Mouse (Mus musculus) forebrain, postnatal 0 days (tissue): Measurements from ENCODE around the gene Tmem87a. TPM values are rescaled to one million over a fixed set of nuclear protein-coding genes. Genes with fewer than 3 reads are reported as not detected.

Experiments
- ATAC-seq: fragments of 200-750 bp; cut with Nextera tagmentation; 2 replicates; pipeline ENCODE4 v1.8.0; 2017; ENCODE audit warnings: mild to moderate bottlenecking, moderate library complexity
- DNase-seq: peaks from one replicate; pipeline ENCODE4 v3.0.0-alpha.2; 2015
- H3K27ac ChIP-seq: fragments of 300-500 bp; sonication (generic); 2 replicates; pipeline ENCODE4 v1.5.1; 2014; ENCODE audit warnings: low read depth, mild to moderate bottlenecking, antibody characterized with exemption, low read length, moderate library complexity, mixed read lengths
- H3K27me3 ChIP-seq: fragments of 300-500 bp; sonication (generic); 2 replicates; pipeline ENCODE4 v1.6.1; 2014; ENCODE audit warnings: mild to moderate bottlenecking, low read length, mixed read lengths; ENCODE audit not compliant: insufficient read depth
- H3K36me3 ChIP-seq: fragments of 300-500 bp; sonication (generic); 2 replicates; pipeline ENCODE4 v1.6.1; 2014; ENCODE audit warnings: mild to moderate bottlenecking, moderate library complexity; ENCODE audit not compliant: insufficient read depth
- H3K4me1 ChIP-seq: fragments of 300-500 bp; sonication (generic); 2 replicates; pipeline ENCODE4 v1.6.1; 2014; ENCODE audit warnings: antibody characterized with exemption; ENCODE audit not compliant: insufficient read depth
- H3K4me2 ChIP-seq: fragments of 300-500 bp; sonication (generic); 2 replicates; pipeline ENCODE4 v1.6.1; 2014; ENCODE audit warnings: low read depth, mild to moderate bottlenecking, moderate library complexity
- H3K4me3 ChIP-seq: fragments of 300-500 bp; sonication (generic); 2 replicates; pipeline ENCODE4 v1.5.1; 2014; ENCODE audit warnings: low read depth, low read length, mixed read lengths
- H3K9ac ChIP-seq: fragments of 300-500 bp; sonication (generic); 2 replicates; pipeline ENCODE4 v1.6.1; 2014; ENCODE audit warnings: mild to moderate bottlenecking
- H3K9me3 ChIP-seq: fragments of 300-500 bp; sonication (generic); 2 replicates; pipeline ENCODE4 v1.6.1; 2016; ENCODE audit warnings: low read length
- CTCF ChIP-seq: sonication (generic); IDR thresholded peaks from 2 replicates; pipeline ENCODE4 v1.5.1; 2016; ENCODE audit warnings: antibody characterized with exemption, control low read depth, low read depth
- WGBS: fragments of 180-500 bp; shearing (Covaris S2); extraction: QIAGEN DNeasy Blood & Tissue Kit; methylation state at CpG from one replicate; pipeline ENCODE4 v1.1.7; 2014; 5-methylcytosine and 5-hydroxymethylcytosine counted together
- polyA plus RNA-seq: library from polyadenylated mRNA; unstranded; fragments of >200 nt; fragmentation: Nextera tagmentation; extraction: Ambion mirVana; gene quantifications from 2 replicates; pipeline ENCODE4 v1.2.1, GENCODE M21; 2015
- total RNA-seq: library from RNA; depleted of rRNA; stranded (reverse); fragments of >200 nt; gene quantifications from 2 replicates; pipeline ENCODE4 v1.2.3, GENCODE M21; 2014; rRNA removed

Gene Tmem87a
- total RNA-seq (35.5 and 44.5 TPM in 2 replicates), polyA plus RNA-seq (5.4 and 6.5 TPM in 2 replicates)

DNA sequence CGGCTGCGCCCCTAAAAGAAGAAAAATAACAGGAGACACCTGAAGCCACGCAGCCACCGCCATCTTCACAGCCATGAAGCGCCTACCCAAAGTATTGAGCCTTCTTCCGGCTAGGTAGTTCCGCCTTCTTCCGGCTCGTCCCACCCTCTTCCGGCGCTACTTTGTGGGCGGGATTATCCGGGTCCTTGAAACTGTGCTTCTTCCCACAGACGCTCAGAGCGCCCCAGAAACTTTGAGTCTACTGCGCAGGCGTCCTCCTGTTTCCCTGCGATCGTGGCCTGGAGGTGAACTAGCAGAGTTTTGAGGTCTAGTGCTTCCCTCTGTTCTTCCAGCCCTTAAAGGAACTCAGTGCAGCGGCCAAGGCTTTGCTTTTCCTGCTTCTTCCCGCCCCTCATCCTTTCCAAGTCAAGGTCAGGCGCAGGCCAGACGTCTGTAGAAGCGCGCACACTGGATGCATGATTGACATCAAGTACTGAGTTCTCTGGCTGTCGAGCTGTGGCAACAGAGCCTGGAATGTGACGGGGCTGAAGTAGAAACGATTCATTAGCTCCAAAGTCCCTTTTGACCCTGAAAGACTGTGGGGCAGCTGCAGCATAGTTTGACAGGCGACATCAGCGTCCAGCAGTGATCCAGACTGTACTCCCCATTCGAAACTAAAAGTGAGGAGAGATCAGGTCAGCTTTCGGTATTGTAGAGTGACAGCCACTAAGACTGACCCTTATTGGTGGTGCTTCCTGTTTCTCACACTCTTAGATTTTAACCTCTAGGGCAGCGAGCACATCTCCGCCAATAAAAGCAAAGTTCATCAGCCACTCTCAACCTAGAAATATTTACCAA, at the start of gene Tmem87a:
Tmem87a (minus strand) TSS at position 128 of the 837 bp plus-strand sequence.
- H3K27ac ChIP-seq: peak within 1 kb of the TSS; percentile 87
- peaks cover 4% of the 10 kb centered on the region; the same call in 1 of the 2 replicates for H3K4me1 ChIP-seq
- ATAC-seq (peak; percentile 100), DNase-seq (peak; percentile 97)
- H3K9ac ChIP-seq: peak within 1 kb of the TSS; percentile 60
- peak within 1 kb of the TSS; percentile 74 for H3K4me3 ChIP-seq
- 2% methylated on average over 34 of the region's 34 CpGs for WGBS
- H3K27me3 ChIP-seq: no peaks in the 10 kb centered on the region
- H3K4me2 ChIP-seq: peak within 1 kb of the TSS; percentile 69
- no peak for TF ChIP-seq CTCF
- H3K36me3 ChIP-seq: no peaks in the 10 kb centered on the region
- H3K9me3 ChIP-seq: no peaks in the 10 kb centered on the region

DNA sequence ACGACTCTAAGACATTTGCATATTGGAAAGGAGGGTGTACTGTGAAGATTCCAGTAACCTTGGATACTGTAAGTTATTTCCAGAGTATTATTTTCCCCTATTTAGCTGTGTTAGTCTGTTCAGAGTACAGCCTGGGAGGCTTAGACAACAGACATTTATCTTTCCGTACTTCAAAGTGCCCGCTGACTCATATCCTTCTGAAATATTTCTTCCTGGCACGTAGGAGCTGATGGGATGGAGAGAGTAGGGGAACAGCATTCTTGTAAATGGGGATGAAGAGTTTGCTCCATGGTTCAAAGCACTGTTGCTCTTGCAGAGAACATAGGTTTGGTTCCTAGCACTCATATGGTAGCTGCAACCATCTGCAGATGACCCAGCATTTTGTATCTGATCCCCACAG, 48.7 kb upstream of the Tmem87a start:
- Histone ChIP-seq H3K4me2 (no peak overlapping the region), H3K9me3 (no peaks in the 10 kb centered on the region), H3K9ac (no peak overlapping the region), H3K36me3 (no peaks in the 10 kb centered on the region), H3K27me3 (no peaks in the 10 kb centered on the region), H3K4me1 (no peaks in the 10 kb centered on the region), H3K27ac (no peak overlapping the region), H3K4me3 (no peak overlapping the region)
- no peak for TF ChIP-seq CTCF
- DNase-seq: no peak
- ATAC-seq: no peak; the same call in 1 of the 2 replicates
- 87% methylated on average over 4 of the region's 4 CpGs for WGBS

DNA sequence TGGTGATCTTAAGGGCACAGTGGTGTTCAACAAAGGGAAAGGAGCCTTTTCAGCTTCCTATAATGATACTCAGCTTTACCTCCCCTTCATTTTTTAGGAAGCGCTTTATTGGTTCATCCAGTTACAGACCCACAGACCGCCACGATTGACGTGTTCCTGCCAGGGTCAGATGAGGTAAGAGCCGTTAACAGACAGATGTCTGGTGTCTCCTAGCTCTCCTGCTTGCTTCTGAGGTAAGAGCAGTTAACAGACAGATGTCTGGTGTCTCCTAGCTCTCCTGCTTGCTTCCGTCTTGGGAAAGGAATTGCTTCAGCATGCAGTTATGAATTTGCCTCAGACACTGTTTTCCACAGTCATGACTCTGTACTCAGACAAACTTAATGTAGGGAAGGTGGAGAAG, 46.8 kb upstream of the Tmem87a start:
- 52% methylated on average over 6 of the region's 6 CpGs for WGBS
- no peaks in the 10 kb centered on the region for H3K27me3 ChIP-seq
- H3K4me1 ChIP-seq: no peaks in the 10 kb centered on the region
- no peaks in the 10 kb centered on the region for H3K9me3 ChIP-seq
- H3K4me2 ChIP-seq: no peak overlapping the region
- DNase-seq (no peak), ATAC-seq (no peak)
- no peak overlapping the region for H3K27ac ChIP-seq
- no peak for TF ChIP-seq CTCF
- H3K9ac ChIP-seq: no peak overlapping the region
- no peaks in the 10 kb centered on the region for H3K36me3 ChIP-seq
- no peak overlapping the region for H3K4me3 ChIP-seq

DNA sequence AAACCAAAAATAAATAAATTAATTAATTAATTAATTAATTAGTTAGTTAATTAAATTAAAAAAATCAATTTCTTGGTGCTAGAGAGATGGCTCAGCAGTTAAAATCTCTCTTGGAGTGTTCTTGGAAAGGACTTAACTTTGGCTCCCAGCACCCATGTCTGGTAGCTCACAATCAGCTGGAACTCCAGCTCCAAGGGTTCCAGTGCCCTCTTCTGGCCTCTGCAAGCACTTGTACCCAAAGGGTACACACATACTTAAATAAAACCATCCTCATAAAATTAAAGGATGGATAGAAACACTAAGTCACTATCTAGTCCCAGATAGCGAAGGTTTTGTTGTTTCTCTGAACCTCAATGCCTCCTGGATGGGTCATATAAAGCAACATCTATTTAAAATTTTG, 43.4 kb upstream of the Tmem87a start:
- Histone ChIP-seq H3K36me3 (no peaks in the 10 kb centered on the region), H3K4me1 (no peaks in the 10 kb centered on the region), H3K27me3 (no peaks in the 10 kb centered on the region), H3K4me2 (no peak overlapping the region), H3K9ac (no peak overlapping the region), H3K27ac (no peak overlapping the region), H3K4me3 (no peak overlapping the region), H3K9me3 (no peaks in the 10 kb centered on the region)
- no peak for TF ChIP-seq CTCF
- DNase-seq (no peak), ATAC-seq (no peak)
- WGBS: 98% methylated on average over 1 of the region's 1 CpGs

DNA sequence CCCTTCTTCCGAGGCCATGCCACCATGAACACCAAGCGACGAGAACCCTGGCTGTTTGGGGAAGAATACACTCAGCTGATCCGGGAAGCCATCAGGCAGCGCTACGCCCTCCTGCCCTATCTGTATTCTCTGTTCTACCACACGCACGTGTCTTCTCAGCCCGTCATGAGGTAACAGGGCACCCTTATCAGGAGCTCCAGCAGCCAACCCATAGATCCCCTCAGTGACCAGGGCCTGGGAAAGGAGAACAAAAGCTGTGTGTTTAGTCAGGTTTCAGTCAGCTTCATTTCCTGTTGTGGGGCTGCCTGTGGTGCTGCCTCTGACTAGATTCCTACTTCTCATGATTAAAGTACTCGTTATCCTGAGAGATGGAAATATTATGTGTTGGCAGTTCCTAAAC, 42.5 kb upstream of the Tmem87a start:
- no peak for ATAC-seq
- TF ChIP-seq CTCF: no peak
- H3K4me1 ChIP-seq: no peaks in the 10 kb centered on the region
- H3K36me3 ChIP-seq: no peaks in the 10 kb centered on the region
- no peaks in the 10 kb centered on the region for H3K27me3 ChIP-seq
- H3K4me3 ChIP-seq: no peak overlapping the region
- no peak overlapping the region for H3K9ac ChIP-seq
- no peak overlapping the region for H3K27ac ChIP-seq
- no peak for DNase-seq
- no peaks in the 10 kb centered on the region for H3K9me3 ChIP-seq
- WGBS: 85% methylated on average over 10 of the region's 10 CpGs
- no peak overlapping the region for H3K4me2 ChIP-seq

DNA sequence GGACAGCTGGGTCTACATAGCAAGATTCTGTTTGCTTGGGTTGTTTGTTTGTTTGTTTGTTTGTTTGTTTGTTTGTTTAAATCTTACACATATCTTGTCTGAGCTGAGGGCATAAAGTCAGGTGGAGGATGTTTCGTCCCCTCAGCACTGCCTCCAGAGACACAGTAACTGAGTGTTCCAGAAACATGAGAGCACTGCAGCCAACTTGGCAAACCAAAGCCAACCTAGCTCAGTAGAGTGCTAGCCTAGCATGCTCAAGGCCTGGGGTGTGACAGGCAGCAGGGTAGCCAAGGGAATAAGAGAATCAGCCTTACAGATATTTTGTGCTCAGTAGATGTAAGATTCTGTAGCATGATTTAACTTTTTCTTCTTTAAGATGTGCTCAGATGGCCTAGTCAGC, 40.6 kb upstream of the Tmem87a start:
- no peak for TF ChIP-seq CTCF
- Histone ChIP-seq H3K27ac (no peak overlapping the region), H3K9me3 (no peaks in the 10 kb centered on the region), H3K9ac (no peak overlapping the region), H3K4me3 (no peak overlapping the region), H3K36me3 (no peaks in the 10 kb centered on the region), H3K4me2 (no peak overlapping the region), H3K27me3 (no peaks in the 10 kb centered on the region), H3K4me1 (no peaks in the 10 kb centered on the region)
- ATAC-seq: no peak
- no peak for DNase-seq
- 84% methylated on average over 1 of the region's 1 CpGs for WGBS

DNA sequence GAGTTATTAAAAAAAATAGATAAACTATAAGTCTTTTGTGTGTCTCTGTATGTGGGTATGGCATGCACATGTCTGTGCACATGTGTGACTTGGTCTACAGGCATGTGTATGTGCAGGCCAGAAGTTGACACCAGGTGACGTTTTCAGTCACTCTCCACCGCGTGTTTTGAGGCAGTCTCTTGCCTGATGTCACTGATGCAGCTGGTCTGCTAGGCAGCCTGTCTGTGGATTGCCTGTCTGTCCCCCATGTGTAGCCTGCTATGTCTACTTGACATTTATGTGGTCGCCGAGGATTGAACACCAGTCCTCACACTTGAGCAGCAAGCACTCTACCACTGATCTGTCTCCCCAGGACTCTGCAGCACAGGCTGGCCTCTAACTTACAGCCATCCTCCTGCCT, 20.5 kb upstream of the Tmem87a start:
- 87% methylated on average over 5 of the region's 5 CpGs for WGBS
- no peaks in the 10 kb centered on the region for H3K36me3 ChIP-seq
- H3K9me3 ChIP-seq: no peaks in the 10 kb centered on the region
- DNase-seq: no peak
- TF ChIP-seq CTCF: no peak
- H3K9ac ChIP-seq: no peak overlapping the region
- ATAC-seq: no peak
- no peak overlapping the region for H3K4me3 ChIP-seq
- no peak overlapping the region for H3K4me2 ChIP-seq
- no peaks in the 10 kb centered on the region for H3K27me3 ChIP-seq
- no peaks in the 10 kb centered on the region for H3K4me1 ChIP-seq
- H3K27ac ChIP-seq: no peak overlapping the region
